12 mouse cellular contexts compared by ENCODE assay signal in genomic region chr1:155529120-155529963, GRCm38 (mm10). TPM values are rescaled to one million over a fixed set of nuclear protein-coding genes. Genes with fewer than 3 reads are reported as not detected.
DNase-seq lines count a peak whose midpoint lies in the region; ATAC-seq lines count a peak whose summit lies in the region.
"Had no signal": no experiment of that assay in that cellular context is flagged by ENCODE, and none has a peak within 500 bp of the region (broad histone marks: within the 10 kb centered on the region; RNA-seq: fewer than 3 reads in every experiment).

No protein-coding gene starts in this region.

- no peak overlapping the region for H3K4me3 ChIP-seq in heart, embryonic 11.5 days (ENCODE audit: low read depth, low read length)
- no peak overlapping the region for H3K4me3 ChIP-seq in forebrain, embryonic 12.5 days (replicated peaks)
- H3K4me3 ChIP-seq in midbrain, embryonic 14.5 days (replicated peaks; ENCODE audit: low read depth, low read length), result no peak overlapping the region
- H3K4me3 ChIP-seq: megakaryocyte, embryonic 14.5 days had no signal

- peak; percentile 23 for DNase-seq in heart, postnatal 4 days
- peak; percentile 22 for DNase-seq in ZHBTc4 (ENCODE audit: low read depth, low spot score)
- peak; percentile 50 for DNase-seq in midbrain, embryonic 14.5 days
- no peak for DNase-seq in layer of hippocampus, postnatal 25 days (ENCODE audit: extremely low spot score in 1 of 2, low spot score in 1 of 2)
- no peak for DNase-seq in thymus, postnatal 36 days
- DNase-seq: gastrocnemius, postnatal 25 days; kidney, postnatal 25 days; right cerebral cortex, adult 18-20 months had no signal

- no peaks in the 10 kb centered on the region for H3K9me3 ChIP-seq in heart, embryonic 11.5 days (replicated peaks; ENCODE audit: control insufficient read depth, low read length)
- no peaks in the 10 kb centered on the region for H3K9me3 ChIP-seq in forebrain, embryonic 12.5 days
- H3K9me3 ChIP-seq in midbrain, embryonic 14.5 days (ENCODE audit: control insufficient read depth, low read length), result no peaks in the 10 kb centered on the region
- H3K9me3 ChIP-seq: G1E; megakaryocyte, embryonic 14.5 days had no signal

- no peak overlapping the region for H3K9ac ChIP-seq in heart, embryonic 11.5 days (ENCODE audit: low read depth, low read length)
- no peak overlapping the region for H3K9ac ChIP-seq in forebrain, embryonic 12.5 days
- no peak overlapping the region for H3K9ac ChIP-seq in midbrain, embryonic 14.5 days (replicated peaks; ENCODE audit: low read length)

- H3K36me3 ChIP-seq in heart, embryonic 11.5 days (ENCODE audit: control insufficient read depth, insufficient read depth, low read length), result no peaks in the 10 kb centered on the region
- H3K36me3 ChIP-seq in forebrain, embryonic 12.5 days (replicated peaks), result no peaks in the 10 kb centered on the region
- no peaks in the 10 kb centered on the region for H3K36me3 ChIP-seq in midbrain, embryonic 14.5 days (ENCODE audit: control insufficient read depth, insufficient read depth, low read length)
- H3K36me3 ChIP-seq: G1E had no signal

- no peak overlapping the region for H3K4me2 ChIP-seq in heart, embryonic 11.5 days
- peak overlapping the region; percentile 24; the same call in 1 of the 2 replicates for H3K4me2 ChIP-seq in forebrain, embryonic 12.5 days
- H3K4me2 ChIP-seq in midbrain, embryonic 14.5 days (ENCODE audit: low read length), result no peak overlapping the region

- H3K27ac ChIP-seq in heart, embryonic 11.5 days (ENCODE audit: low read depth, low read length), result no peak overlapping the region
- H3K27ac ChIP-seq in forebrain, embryonic 12.5 days, result peak overlapping the region; percentile 70
- 0 out of 2 replicates have a peak overlapping the region, but pooled peaks have one; percentile 33 for H3K27ac ChIP-seq in midbrain, embryonic 14.5 days (replicated peaks; ENCODE audit: low read depth, low read length)

- no peak for ATAC-seq in heart, embryonic 11.5 days (replicated peaks; ENCODE audit: insufficient number of reproducible peaks, low FRiP score, low TSS enrichment)
- ATAC-seq in forebrain, embryonic 12.5 days (ENCODE audit: low FRiP score), result peak; percentile 19; the same call in 1 of the 2 replicates
- ATAC-seq in midbrain, embryonic 14.5 days (ENCODE audit: low FRiP score, low TSS enrichment), result 0 out of 2 replicates have a peak, but pooled peaks have one; percentile 14

- H3K27me3 ChIP-seq in heart, embryonic 11.5 days (ENCODE audit: control insufficient read depth, insufficient read depth, low read length), result no peaks in the 10 kb centered on the region
- H3K27me3 ChIP-seq in forebrain, embryonic 12.5 days, result peaks cover 4% of the 10 kb centered on the region; the same call in 1 of the 2 replicates
- H3K27me3 ChIP-seq in midbrain, embryonic 14.5 days (ENCODE audit: control insufficient read depth, insufficient read depth, low read length), result 0 out of 2 replicates have a peak, but pooled peaks cover 3% of the 10 kb centered on the region

- whole genome bisulfite sequencing in heart, embryonic 11.5 days (ENCODE audit: insufficient replicate concordance), result 71% methylated on average over 19 of the region's 19 CpGs
- 58% methylated on average over 19 of the region's 19 CpGs for WGBS in forebrain, embryonic 12.5 days
- WGBS in midbrain, embryonic 14.5 days, result 72% methylated on average over 19 of the region's 19 CpGs

- H3K4me1 ChIP-seq in heart, embryonic 11.5 days (ENCODE audit: control insufficient read depth, insufficient read depth, low read length), result peaks cover 32% of the 10 kb centered on the region
- H3K4me1 ChIP-seq in forebrain, embryonic 12.5 days, result peaks cover 47% of the 10 kb centered on the region
- H3K4me1 ChIP-seq in midbrain, embryonic 14.5 days (ENCODE audit: control insufficient read depth, insufficient read depth, low read length), result peaks cover 35% of the 10 kb centered on the region

RNA-seq across cellular contexts. Expression of gene Acbd6, which starts 28.6 kb away (rescaled TPM):
- total RNA-seq in heart, postnatal 4 days (2021), result 10 to 100 TPM; 66.1 to 67.6 TPM
- polyA plus RNA-seq in heart, embryonic 11.5 days (2014; fragmentation: Nextera tagmentation; extraction: Ambion mirVana), result 56.4 and 59.9 TPM in 2 replicates
- 86.8 and 92.2 TPM in 2 replicates for polyA plus RNA-seq in forebrain, embryonic 12.5 days (2016; fragmentation: Nextera tagmentation; extraction: Ambion mirVana)
- 91.8 and 98.1 TPM in 2 replicates for polyA plus RNA-seq in midbrain, embryonic 14.5 days (2014; fragmentation: Nextera tagmentation; extraction: Ambion mirVana)
- 10 to 100 TPM; 92.0 to 97.1 TPM for total RNA-seq in layer of hippocampus, postnatal 25 days (2021)

Comparison
In these comparisons a context has a peak if more than half of its experiments do, and no peak if none do; other contexts are left out.
1. DNase-seq: peak in heart, postnatal 4 days (single experiment), ZHBTc4 (single experiment) and midbrain, embryonic 14.5 days (single experiment); none in layer of hippocampus, postnatal 25 days (0 of 2) and thymus, postnatal 36 days (0 of 2).